Mouse (Mus musculus) embryonic facial prominence, embryonic 11.5 days (tissue): ENCODE measurements at regions not wholly inside any gene's neighbourhood (a gene's known extent, or its start where the extent isn't known, plus 50 kb on each side); places are given as distances from the start of the nearest gene placed in this dataset.

ENCODE experiments used
- ATAC-seq: fragments of 200-750 bp; cut with Nextera tagmentation; replicated peaks from 2 replicates; pipeline ENCODE4 v1.8.0; 2017; ENCODE audit warnings: low read depth; ENCODE audit not compliant: insufficient number of reproducible peaks, low FRiP score, low TSS enrichment
- DNase-seq: peaks from one replicate; pipeline ENCODE4 v3.0.0-alpha.2; 2015; ENCODE audit warnings: low spot score
- H3K27ac ChIP-seq: fragments of 300-500 bp; sonication (generic); replicated peaks from 2 replicates; pipeline ENCODE4 v1.5.1; 2014; ENCODE audit warnings: mild to moderate bottlenecking, low read depth, low read length, control low read depth
- H3K27me3 ChIP-seq: fragments of 300-500 bp; sonication (generic); 2 replicates; pipeline ENCODE4 v1.6.1; 2014; ENCODE audit warnings: mild to moderate bottlenecking, low read length, moderate library complexity, mixed read lengths; ENCODE audit not compliant: control insufficient read depth, insufficient read depth
- H3K36me3 ChIP-seq: fragments of 300-500 bp; sonication (generic); replicated peaks from 2 replicates; pipeline ENCODE4 v1.6.1; 2014; ENCODE audit warnings: low read depth, mild to moderate bottlenecking, low read length, moderate library complexity, mixed read lengths; ENCODE audit not compliant: control insufficient read depth, insufficient read depth
- H3K4me1 ChIP-seq: fragments of 300-500 bp; sonication (generic); 2 replicates; pipeline ENCODE4 v1.6.1; 2014; ENCODE audit warnings: low read length, mixed read lengths; ENCODE audit not compliant: control insufficient read depth, insufficient read depth
- H3K4me2 ChIP-seq: fragments of 300-500 bp; sonication (generic); 2 replicates; pipeline ENCODE4 v1.6.1; 2014; ENCODE audit warnings: low read depth, mild to moderate bottlenecking, control low read depth, low read length, moderate library complexity
- H3K4me3 ChIP-seq: fragments of 300-500 bp; sonication (generic); 2 replicates; pipeline ENCODE4 v1.5.1; 2014; ENCODE audit warnings: low read depth, low read length, control low read depth
- H3K9ac ChIP-seq: fragments of 300-500 bp; sonication (generic); replicated peaks from 2 replicates; pipeline ENCODE4 v1.6.1; 2014; ENCODE audit warnings: mild to moderate bottlenecking, control low read depth, low read length
- H3K9me3 ChIP-seq: fragments of 300-500 bp; sonication (generic); replicated peaks from 2 replicates; pipeline ENCODE4 v1.6.1; 2016; ENCODE audit warnings: mild to moderate bottlenecking, low read length, inconsistent platforms, mixed read lengths; ENCODE audit not compliant: control insufficient read depth
- WGBS: fragments of 180-500 bp; shearing (Covaris S2); extraction: QIAGEN DNeasy Blood & Tissue Kit; methylation state at CpG from one replicate; pipeline ENCODE4 v1.1.7; 2014; 5-methylcytosine and 5-hydroxymethylcytosine counted together

GRCm38 (mm10) chrX:56276348-56276747 lies 63.7 kb upstream of the Gm773 start:
- Histone ChIP-seq H3K9ac (no peak overlapping the region), H3K4me3 (no peak overlapping the region), H3K4me2 (no peak overlapping the region), H3K4me1 (no peaks in the 10 kb centered on the region), H3K36me3 (no peaks in the 10 kb centered on the region), H3K27ac (no peak overlapping the region), H3K27me3 (no peaks in the 10 kb centered on the region), H3K9me3 (no peaks in the 10 kb centered on the region)
- peak; percentile 9 for DNase-seq
- ATAC-seq: no peak

GRCm38 (mm10) chrX:56274170-56274569 lies 61.5 kb upstream of the Gm773 start:
- H3K9me3 ChIP-seq: no peaks in the 10 kb centered on the region
- H3K4me2 ChIP-seq: no peak overlapping the region
- no peaks in the 10 kb centered on the region for H3K36me3 ChIP-seq
- H3K4me1 ChIP-seq: no peaks in the 10 kb centered on the region
- no peak overlapping the region for H3K9ac ChIP-seq
- no peaks in the 10 kb centered on the region for H3K27me3 ChIP-seq
- ATAC-seq (no peak), DNase-seq (peak; percentile 36)
- H3K4me3 ChIP-seq: no peak overlapping the region
- 5% methylated on average over 1 of the region's 1 CpGs for WGBS
- no peak overlapping the region for H3K27ac ChIP-seq

GRCm38 (mm10) chrX:56269706-56270105 lies 57.0 kb upstream of the Gm773 start:
- H3K9ac ChIP-seq: no peak overlapping the region

More at GRCm38 (mm10) chrX:56269706-56270105, 57.0 kb upstream of the Gm773 start:
- no peak for DNase-seq
- Histone ChIP-seq H3K4me2 (no peak overlapping the region), H3K9me3 (no peaks in the 10 kb centered on the region), H3K27ac (no peak overlapping the region), H3K36me3 (no peaks in the 10 kb centered on the region), H3K4me1 (no peaks in the 10 kb centered on the region), H3K27me3 (no peaks in the 10 kb centered on the region), H3K4me3 (no peak overlapping the region)
- WGBS: 94% methylated on average over 2 of the region's 2 CpGs
- ATAC-seq: no peak
